Mouse (Mus musculus) olfactory bulb, adult 2 months (tissue): ENCODE data around the gene Zbtb38. TPM values are rescaled to one million over a fixed set of nuclear protein-coding genes. Genes with fewer than 3 reads are reported as not detected.

Experiments used
- H3K27ac ChIP-seq: fragments of 200-500 bp; 2 replicates; pipeline ENCODE4 v1.5.1; 2012; ENCODE audit warnings: low read depth, low read length; ENCODE audit not compliant: insufficient read depth
- H3K4me1 ChIP-seq: fragments of 200-500 bp; 2 replicates; pipeline ENCODE4 v1.6.1; 2012; ENCODE audit warnings: low read length; ENCODE audit not compliant: control insufficient read depth, insufficient read depth
- H3K4me3 ChIP-seq: fragments of 200-500 bp; 2 replicates; pipeline ENCODE4 v1.5.1; 2012; ENCODE audit warnings: mild to moderate bottlenecking, low read depth, low read length, moderate library complexity; ENCODE audit not compliant: insufficient read depth
- CTCF ChIP-seq: fragments of 200-500 bp; IDR thresholded peaks from 2 replicates; pipeline ENCODE4 v1.5.1; 2012; ENCODE audit warnings: low read depth, mild to moderate bottlenecking, low read length, moderate library complexity; ENCODE audit not compliant: insufficient read depth
- POLR2A ChIP-seq: fragments of 200-500 bp; IDR thresholded peaks from 2 replicates; pipeline ENCODE4 v1.6.1; 2012; ENCODE audit warnings: mild to moderate bottlenecking, low read depth, low read length, moderate library complexity; ENCODE audit not compliant: insufficient read depth
- WGBS: fragments of 180-500 bp; shearing (Covaris S2); methylation state at CpG from one replicate; pipeline ENCODE4 v1.1.7; 2018; 5-methylcytosine and 5-hydroxymethylcytosine counted together
- polyA plus RNA-seq: library from polyadenylated mRNA; stranded (reverse); fragments of >200 nt; gene quantifications from 2 replicates; pipeline ENCODE4 v1.2.4, GENCODE M21; 2012; ENCODE audit warnings: low replicate concordance; ENCODE audit not compliant: missing spikeins, insufficient read depth, insufficient read length

The Zbtb38 gene
- 74.3 TPM in 1 of 2 replicates, not detected in the other for polyA plus RNA-seq

DNA sequence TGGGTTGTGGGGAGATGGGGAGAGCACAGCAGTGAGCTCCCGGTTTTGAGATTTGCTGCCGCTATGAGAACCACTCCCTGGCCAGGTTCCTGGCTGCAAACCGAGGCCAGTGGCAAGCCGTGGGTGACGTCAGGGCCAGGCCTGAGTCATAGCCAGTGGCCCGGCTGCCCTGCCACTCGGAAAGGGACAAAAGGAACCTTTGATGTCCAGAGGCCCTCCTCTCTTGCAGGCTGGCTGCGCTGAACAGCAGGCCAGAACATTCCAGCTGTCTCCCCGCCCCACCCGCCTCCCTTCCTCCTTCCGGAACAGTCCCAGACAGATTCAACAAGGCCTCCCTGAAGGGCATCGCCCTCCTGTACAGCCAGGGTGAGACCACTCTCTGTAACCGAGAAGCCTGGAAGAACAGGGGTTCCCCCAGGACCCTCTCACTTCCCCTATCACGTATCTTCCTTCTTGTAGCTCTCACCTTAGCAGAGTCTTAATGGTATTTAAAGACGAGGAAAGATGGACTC lies at the start of gene Zbtb38:
Zbtb38 (minus strand) TSS at position 229 of the 512 bp plus-strand sequence.
- 56% methylated on average over 15 of the region's 15 CpGs for WGBS
- H3K4me3 ChIP-seq = no peak within 1 kb of the TSS
- 0 out of 2 replicates have a peak within 1 kb of the TSS, but pooled peaks have one; percentile 10 for H3K27ac ChIP-seq
- TF ChIP-seq CTCF (no peak), POLR2A (no peak)
- H3K4me1 ChIP-seq = 0 out of 2 replicates have a peak, but pooled peaks cover 3% of the 10 kb centered on the region

- WGBS = 25% methylated on average over 5 of the region's 5 CpGs
- TF ChIP-seq CTCF (no peak), POLR2A (no peak)
- H3K27ac ChIP-seq = no peak overlapping the region
- peaks cover 6% of the 10 kb centered on the region; the same call in 1 of the 2 replicates for H3K4me1 ChIP-seq
- no peak overlapping the region for H3K4me3 ChIP-seq
Observed at GRCm38 (mm10) chr9:96800131-96800825, 47.6 kb upstream of the Zbtb38 start.

DNA sequence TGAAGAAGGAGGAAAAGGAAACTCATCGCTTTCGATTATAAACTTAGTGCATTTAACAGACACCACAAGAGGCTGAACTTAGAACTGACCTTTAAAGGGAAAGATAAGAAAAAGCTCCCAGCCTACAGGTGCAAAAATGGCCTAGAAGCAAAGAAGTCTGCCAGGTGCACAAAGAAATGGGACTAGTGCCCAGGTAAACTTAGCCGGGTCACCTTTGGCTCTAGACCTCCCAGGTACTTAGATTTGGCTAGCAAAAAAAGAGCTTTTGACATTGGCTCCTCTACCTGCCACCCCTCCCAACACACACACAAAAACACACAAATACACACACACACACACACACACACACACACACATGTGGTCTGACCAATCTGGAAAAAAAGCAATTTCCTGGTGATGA lies 44.7 kb upstream of the Zbtb38 start:
- Histone ChIP-seq H3K4me3 (no peak overlapping the region), H3K27ac (no peak overlapping the region), H3K4me1 (peaks cover 7% of the 10 kb centered on the region; the same call in 1 of the 2 replicates)
- WGBS = 91% methylated on average over 3 of the region's 3 CpGs
- TF ChIP-seq CTCF (no peak), POLR2A (no peak)

- Histone ChIP-seq H3K4me1 (peaks cover 7% of the 10 kb centered on the region; the same call in 1 of the 2 replicates), H3K27ac (peak overlapping the region; percentile 53; the same call in 1 of the 2 replicates), H3K4me3 (peak overlapping the region; percentile 41)
- 8% methylated on average over 10 of the region's 10 CpGs for WGBS
- TF ChIP-seq POLR2A = no peak
- no peak for TF ChIP-seq CTCF
Observed at GRCm38 (mm10) chr9:96795399-96795928, 42.8 kb upstream of the Zbtb38 start.

GRCm38 (mm10) chr9:96794601-96795000 lies 42.0 kb upstream of the Zbtb38 start:
- H3K4me1 ChIP-seq = peaks cover 6% of the 10 kb centered on the region; the same call in 1 of the 2 replicates
- TF ChIP-seq CTCF (no peak), POLR2A (no peak)
- H3K27ac ChIP-seq = no peak overlapping the region
- 95% methylated on average over 2 of the region's 2 CpGs for WGBS
- H3K4me3 ChIP-seq = no peak overlapping the region

DNA sequence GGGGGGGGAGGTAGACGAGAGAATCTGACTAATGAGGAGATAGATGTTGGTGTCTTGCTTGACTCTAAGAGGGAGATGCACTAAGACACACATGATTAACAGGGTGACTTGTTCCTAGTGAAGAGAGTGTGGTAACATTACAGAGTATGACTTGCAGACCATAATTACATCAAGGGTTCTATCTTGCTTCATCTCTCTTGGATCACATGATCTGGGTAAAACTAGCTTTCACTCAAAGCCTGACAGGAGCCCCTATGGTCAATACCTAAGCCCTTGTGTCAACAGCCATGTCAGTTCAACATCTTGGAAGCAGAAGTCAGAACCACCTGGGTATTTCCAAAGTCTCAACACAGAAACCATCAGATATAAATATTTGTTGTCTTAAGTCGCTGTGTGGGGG lies 39.9 kb upstream of the Zbtb38 start:
- Histone ChIP-seq H3K27ac (no peak overlapping the region), H3K4me1 (peaks cover 5% of the 10 kb centered on the region; the same call in 1 of the 2 replicates), H3K4me3 (no peak overlapping the region)
- no peak for TF ChIP-seq POLR2A
- TF ChIP-seq CTCF = no peak
- 83% methylated on average over 2 of the region's 2 CpGs for WGBS

DNA sequence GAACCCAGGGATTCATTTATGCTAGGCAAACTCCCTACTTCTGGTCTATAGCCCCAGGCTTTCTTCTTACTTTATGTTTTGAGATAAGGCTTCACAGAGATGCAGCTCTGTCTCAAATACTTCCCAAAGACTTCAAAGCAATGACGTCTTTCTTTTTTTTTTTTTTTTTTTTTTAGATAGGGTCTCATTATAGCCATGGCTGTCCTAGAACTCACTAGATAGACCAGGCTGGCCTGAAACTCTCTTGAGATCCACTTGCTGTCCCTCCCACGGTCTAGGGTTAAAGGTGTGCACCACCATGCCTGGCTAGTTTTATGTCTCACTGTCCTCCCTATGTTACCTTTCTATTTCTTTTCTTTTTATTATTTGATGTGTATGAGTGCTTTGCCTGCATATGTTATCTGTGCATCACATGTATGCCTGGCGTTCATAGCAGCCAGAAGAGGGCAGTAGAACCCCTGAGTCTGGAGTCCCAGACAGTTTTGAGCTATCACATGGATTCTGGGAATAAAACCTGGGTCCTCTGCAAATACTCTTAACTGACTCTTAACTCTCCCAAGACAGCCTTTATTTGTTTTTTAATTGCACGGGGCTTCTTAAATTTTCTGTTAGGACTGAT lies 37.9 kb upstream of the Zbtb38 start:
- TF ChIP-seq CTCF (no peak), POLR2A (no peak)
- WGBS = 65% methylated on average over 4 of the region's 4 CpGs
- H3K27ac ChIP-seq = no peak overlapping the region

GRCm38 (mm10) chr9:96789906-96790305 lies 37.3 kb upstream of the Zbtb38 start:
- TF ChIP-seq POLR2A = no peak
- Histone ChIP-seq H3K4me1 (no peaks in the 10 kb centered on the region), H3K4me3 (no peak overlapping the region), H3K27ac (no peak overlapping the region)
- 85% methylated on average over 3 of the region's 3 CpGs for WGBS

More for the DNA sequence above, 37.9 kb upstream of the Zbtb38 start:
- H3K4me1 ChIP-seq = peaks cover 3% of the 10 kb centered on the region; the same call in 1 of the 2 replicates
- no peak overlapping the region for H3K4me3 ChIP-seq

DNA sequence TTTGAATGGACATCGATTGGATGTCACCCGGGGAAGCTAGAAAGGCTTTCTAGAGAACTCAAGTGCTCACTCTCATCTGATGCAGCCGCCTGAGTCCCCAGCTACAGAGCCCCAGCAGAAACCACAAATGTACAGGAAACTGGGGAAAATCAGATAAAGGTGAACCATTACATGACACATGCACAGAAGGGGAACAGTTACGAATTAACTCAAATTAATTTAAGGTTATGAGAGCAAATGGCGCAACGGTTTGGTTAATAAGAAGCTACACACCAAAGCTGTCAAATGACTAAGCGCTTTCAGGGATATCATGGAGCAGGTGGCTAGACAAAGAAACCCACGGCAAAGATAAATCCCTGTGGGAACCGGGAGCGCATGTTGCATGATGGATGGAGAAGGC lies 35.2 kb upstream of the Zbtb38 start:
- 84% methylated on average over 10 of the region's 10 CpGs for WGBS
- TF ChIP-seq POLR2A (no peak), CTCF (no peak)
- Histone ChIP-seq H3K4me3 (no peak overlapping the region), H3K27ac (no peak overlapping the region), H3K4me1 (peaks cover 3% of the 10 kb centered on the region; the same call in 1 of the 2 replicates)
